Mouse (Mus musculus): ENCODE measurements around the gene Med19.

The Med19 gene

DNA sequence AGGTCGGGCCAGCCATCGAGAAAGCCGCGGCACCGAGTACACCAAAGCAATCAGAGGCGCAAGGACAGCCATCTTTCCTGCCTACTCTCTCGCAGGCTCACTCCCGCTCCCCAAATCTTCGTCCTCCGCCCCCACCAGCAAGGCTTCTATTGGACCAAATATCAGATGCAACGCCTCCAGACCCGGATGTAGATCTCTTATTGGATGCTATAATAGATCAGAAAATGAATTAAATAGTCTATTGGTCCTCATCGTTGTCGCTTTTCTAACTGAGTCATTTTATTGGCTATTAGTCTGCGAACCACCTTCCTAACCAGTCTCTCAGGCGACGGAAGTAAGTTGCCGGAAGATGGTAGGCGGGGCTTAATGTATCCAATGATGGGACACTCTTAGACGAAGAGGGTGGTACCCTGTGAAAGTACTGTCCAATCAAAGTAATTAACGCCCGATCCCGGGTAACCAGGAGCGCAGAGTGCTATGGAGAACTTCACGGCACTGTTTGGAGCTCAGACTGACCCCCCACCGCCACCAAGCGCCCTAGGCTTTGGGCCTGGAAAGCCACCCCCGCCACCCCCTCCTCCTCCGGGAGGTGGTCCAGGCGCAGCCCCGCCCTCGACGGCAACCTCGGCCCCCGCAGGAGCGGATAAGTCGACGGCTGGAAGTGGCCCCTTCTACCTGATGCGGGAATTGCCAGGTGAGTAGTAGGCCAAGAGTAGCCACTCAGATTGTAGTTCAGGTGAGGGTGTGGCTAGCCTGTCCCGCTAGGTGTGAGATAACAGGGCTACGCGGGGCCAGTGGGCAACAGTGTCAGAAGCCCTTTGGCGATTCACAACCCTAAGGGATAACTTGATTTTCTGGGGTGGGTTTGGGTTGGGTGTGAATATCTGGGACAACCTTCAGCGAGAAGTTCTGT, at the start of gene Med19, which contains the start of gene Gm28635:
Gene Med19 (plus strand): TSS at position 435 of the 913 bp plus-strand sequence.
Gene Gm28635 (minus strand): TSS at position 74 of the 913 bp plus-strand sequence.
- DNase-seq (ENCODE audit: low read depth, low spot score) = peak; percentile 99

- DNase-seq (ENCODE audit: low read depth, low spot score) = no peak
Observed at GRCm38 (mm10) chr2:84632001-84632400, 46.2 kb upstream of the Med19 start.

- DNase-seq (ENCODE audit: low read depth, low spot score) = no peak
Observed at GRCm38 (mm10) chr2:84632999-84633398, 45.2 kb upstream of the Med19 start.

DNA sequence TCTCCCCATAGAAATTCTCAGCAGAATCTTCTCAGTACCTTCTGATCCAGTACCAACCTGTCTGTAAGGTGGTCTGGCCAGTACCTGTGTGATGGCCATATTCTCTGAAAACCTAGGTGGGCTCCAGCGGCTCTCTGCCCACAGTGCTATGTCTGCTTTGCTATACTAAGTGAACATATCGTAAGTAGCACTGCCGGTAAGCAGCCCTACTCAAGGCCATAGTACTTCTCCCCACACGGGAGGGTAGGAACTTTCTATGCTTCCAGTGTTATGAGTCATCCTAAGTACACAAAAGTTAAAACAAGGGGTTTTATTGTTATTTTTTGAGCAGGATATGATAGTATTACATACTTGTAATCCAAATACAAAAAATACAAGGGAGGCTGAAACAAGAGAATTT, 44.2 kb upstream of the Med19 start:
- DNase-seq (ENCODE audit: low read depth, low spot score) = no peak

GRCm38 (mm10) chr2:84634934-84635482, 43.2 kb upstream of the Med19 start:
- no peak for DNase-seq (ENCODE audit: low read depth, low spot score)

GRCm38 (mm10) chr2:84635611-84636010, 42.6 kb upstream of the Med19 start:
- peak; percentile 29 for DNase-seq (ENCODE audit: low read depth, low spot score)

DNA sequence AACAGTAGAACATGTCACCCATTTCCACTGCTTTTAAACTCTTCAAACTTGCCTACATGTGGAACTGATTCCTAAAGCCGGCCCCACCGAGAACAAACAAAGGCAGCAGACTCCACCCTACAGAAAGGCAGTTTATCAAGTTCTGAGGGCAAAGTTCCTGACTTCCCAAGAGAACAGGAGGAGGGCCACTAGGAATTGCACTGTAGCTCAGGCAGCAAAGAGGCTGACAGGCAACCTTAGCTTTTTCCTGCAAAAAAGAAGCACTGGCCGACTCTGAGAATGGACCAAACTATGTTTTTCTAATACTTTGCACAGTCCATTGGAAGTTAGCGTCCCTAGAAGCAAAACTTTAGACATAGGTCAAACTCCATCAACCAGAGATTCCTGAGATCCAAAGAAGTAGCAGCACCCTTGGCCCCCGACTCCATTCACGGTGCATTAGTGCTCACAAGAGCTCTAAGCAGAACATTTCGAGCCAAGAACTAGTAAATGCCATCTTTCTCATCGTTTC, 41.9 kb upstream of the Med19 start:
- no peak for DNase-seq (ENCODE audit: low read depth, low spot score)

GRCm38 (mm10) chr2:84637452-84638165, 40.6 kb upstream of the Med19 start:
- no peak for DNase-seq (ENCODE audit: low read depth, low spot score)

DNA sequence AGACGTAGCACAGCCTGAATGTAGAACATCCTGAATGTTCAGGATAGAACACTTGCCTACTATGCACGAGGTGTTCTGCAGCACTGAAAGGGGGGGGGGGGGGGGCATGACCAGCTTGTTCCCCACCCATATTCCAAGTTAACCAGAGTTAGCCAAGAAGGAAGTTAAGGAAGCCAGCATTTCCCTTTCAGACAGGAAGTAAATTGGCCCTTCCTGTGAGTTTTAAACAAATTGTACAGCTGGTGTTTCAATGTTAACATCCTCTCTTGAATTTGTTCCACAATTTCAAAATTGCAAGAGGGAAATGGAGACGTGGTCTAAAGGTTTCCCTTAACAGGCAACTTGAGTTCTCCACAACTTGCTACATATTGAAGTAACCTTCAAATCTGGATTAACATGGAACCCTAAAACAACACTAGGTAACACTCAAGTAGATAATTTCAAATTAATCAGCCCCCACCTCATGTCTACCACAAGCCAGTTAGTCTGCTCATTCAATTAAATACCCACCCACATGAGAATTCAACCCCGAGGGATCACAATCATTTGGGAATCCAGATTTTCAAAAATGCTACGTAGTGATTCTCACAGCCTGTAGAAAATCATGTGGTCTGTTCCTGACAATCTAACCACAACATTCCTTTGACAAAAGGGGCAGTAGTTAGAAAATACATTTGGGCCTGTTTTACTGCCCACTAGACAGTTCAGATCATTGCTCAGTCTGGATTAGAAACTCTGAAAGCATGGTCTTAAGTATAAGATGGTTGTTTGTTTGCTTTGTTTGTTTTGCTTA, 39.6 kb upstream of the Med19 start:
- DNase-seq (ENCODE audit: low read depth, low spot score) = no peak

DNA sequence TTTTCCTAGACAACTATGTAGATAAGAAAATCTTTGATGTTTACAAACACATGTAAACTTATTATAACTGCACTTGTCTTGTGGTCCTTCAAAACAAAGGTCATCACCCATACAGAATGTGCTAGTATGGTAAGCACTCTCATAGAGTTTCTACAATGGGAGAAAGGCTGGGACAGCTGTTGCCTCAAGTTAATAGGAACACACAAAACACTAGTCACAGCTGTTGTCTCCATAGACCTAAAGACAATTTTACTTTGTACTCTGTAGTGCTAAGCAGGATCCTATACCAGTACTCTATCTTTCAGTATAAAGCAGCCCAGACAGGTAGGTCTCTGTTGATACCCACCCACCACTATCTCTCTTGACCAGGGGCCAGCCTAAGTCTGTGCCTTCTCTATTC, 37.4 kb upstream of the Med19 start:
- DNase-seq (ENCODE audit: low read depth, low spot score) = no peak

- no peak for DNase-seq (ENCODE audit: low read depth, low spot score)
Observed at GRCm38 (mm10) chr2:84646138-84646537, 32.1 kb upstream of the Med19 start.

DNA sequence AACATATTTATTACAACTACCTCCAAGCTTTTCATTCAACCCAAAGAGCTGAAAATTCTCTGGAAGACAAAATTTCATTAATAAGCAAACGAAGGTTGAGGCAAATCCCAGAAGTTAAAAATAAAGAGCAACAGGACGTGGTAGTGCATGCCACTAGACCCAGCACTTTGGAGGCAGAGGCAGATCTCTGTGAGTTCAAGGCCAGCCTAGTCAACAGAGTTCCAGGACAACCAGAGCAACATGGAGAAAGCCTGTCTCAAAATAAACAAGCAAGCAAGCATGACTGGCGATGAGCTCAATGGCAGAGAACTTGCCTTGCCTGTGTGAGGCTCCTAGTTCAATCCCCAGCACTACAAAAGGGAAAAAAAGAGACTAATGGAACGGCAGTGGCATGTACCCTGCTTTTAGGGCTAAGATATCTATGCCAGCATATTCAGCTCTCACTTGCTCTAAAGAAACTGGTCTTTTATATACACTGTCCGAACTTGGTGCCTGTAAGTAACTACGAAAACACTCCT, 31.1 kb upstream of the Med19 start:
- no peak for DNase-seq (ENCODE audit: low read depth, low spot score)

GRCm38 (mm10) chr2:84648369-84648768, 29.8 kb upstream of the Med19 start:
- no peak for DNase-seq (ENCODE audit: low read depth, low spot score)

GRCm38 (mm10) chr2:84649674-84650073, 28.5 kb upstream of the Med19 start:
- DNase-seq (ENCODE audit: low read depth, low spot score) = no peak

DNA sequence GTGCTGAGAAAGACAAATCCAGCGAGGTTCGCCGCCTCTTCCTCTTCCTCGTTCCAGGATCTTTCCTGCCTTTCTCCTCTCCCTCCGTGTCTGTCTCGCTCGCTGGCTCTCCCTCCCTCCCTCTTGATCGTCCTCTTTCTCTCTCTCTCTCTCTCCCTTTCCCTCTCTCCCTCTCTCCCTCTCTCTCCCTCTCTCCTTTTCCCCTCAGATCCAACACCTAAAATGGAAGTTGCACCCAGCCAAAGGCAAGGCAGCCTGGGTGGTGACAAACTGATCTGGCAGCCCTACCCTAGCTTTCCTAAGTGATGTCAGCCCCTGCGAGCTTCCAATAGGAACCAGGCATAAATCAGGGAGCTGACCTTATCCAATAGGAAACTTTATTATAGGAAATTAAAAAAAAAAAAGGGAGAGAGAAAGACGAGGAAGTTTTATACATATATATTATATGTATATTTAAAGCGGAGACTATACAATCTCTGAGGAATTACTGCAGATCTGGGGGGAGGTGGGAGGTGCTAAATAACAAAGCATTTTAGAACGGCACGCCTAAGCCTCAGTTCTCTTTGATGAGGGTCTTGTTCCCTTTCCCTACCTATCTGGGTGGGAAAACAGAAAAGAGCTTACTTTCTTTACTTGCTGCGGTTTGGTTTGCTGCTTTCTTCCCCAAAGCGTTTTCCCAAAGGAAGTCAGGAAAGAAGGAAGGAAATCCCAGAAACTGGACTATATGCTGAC, 27.6 kb upstream of the Med19 start, which contains the start of gene Ctnnd1:
Gene Ctnnd1 (minus strand): TSS at position 302 of the 732 bp plus-strand sequence.
- DNase-seq (ENCODE audit: low read depth, low spot score) = peak; percentile 75

DNA sequence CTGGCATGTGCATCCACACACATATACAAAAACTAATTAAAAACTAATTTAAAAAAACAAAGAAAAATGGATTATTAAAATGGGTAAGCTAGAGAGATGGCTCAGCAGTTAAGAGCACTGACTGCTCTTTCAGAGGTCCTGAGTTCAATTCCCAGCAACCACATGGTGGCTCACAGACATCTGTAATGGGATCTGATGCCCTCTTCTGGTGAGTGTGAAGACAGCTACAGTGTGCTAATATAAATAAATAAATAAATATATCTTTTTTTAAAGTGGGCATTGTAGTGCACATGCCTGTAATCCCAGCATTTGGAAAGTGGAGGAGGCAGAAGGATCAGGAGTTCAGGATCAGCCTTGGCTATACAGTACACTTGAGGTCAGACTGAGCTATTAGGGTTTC, 24.8 kb upstream of the Med19 start:
- no peak for DNase-seq (ENCODE audit: low read depth, low spot score)

DNA sequence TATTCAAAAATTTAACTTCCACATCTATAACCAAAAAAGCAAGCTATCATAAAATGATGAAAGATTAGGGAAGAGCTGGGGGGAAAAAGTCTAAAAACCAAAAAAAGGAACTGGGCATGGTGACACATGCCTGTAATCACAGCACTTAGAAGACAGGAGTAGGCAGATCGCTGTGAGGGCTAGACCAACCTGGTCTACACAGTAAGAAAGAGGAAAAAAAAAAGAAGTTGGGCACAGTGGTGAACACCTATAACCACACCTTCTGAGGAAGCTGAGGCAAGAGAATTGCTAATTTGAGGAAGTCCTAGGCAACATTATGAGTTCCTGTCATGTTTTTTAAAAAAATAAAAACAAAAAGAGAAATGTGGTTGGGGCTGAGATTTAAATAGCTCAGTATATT, 22.3 kb upstream of the Med19 start:
- no peak for DNase-seq (ENCODE audit: low read depth, low spot score)

- no peak for DNase-seq (ENCODE audit: low read depth, low spot score)
Observed at GRCm38 (mm10) chr2:84658806-84659205, 19.4 kb upstream of the Med19 start, which contains the start of gene Btbd18. Gene Btbd18, plus strand, starts transcription at chr2:84659079.

- no peak for DNase-seq (ENCODE audit: low read depth, low spot score)
Observed at GRCm38 (mm10) chr2:84660253-84660652, 17.9 kb upstream of the Med19 start.

GRCm38 (mm10) chr2:84662866-84663265, 15.3 kb upstream of the Med19 start:
- no peak for DNase-seq (ENCODE audit: low read depth, low spot score)
